Mouse (Mus musculus) cerebral cortex, adult 2 months (tissue): ENCODE results near the gene Zfp429.

Experiments
- WGBS: fragments of 180-500 bp; shearing (Covaris S2); methylation state at CpG from one replicate; pipeline ENCODE4 v1.1.7; 2018; 5-methylcytosine and 5-hydroxymethylcytosine counted together

The Zfp429 gene

GRCm38 (mm10) chr13:67399183-67399903 is at the start of gene Zfp429:
Zfp429 (minus strand) TSS chr13:67399819.
- 5% methylated on average over 16 of the region's 16 CpGs for WGBS

- WGBS = 93% methylated on average over 1 of the region's 3 CpGs
These were observed 37.5 kb upstream of the Zfp429 start for GRCm38 (mm10) chr13:67437095-67437494.

- WGBS = 66% methylated on average over 3 of the region's 3 CpGs
These were observed 28.5 kb upstream of the Zfp429 start for GRCm38 (mm10) chr13:67428116-67428515.

DNA sequence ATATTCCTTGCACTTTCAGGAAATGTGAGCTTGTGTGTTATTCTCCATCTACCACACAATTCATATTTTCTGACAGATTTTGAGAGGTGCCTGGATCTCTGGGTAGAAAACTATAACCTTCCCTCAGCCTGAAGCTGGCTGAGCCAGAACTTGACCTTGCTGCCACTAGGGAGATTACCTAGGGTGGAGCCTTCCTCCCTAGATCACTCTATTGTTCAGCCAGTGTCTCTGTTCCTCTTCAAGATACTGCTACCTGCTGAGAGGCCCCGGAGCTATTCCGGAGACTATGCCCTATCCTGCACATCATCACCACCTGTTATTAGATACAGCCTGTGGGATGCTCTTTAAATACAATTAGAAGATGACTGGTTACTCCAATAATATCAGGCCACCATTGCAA is 22.9 kb upstream of the Zfp429 start:
- WGBS = 87% methylated on average over 2 of the region's 2 CpGs

DNA sequence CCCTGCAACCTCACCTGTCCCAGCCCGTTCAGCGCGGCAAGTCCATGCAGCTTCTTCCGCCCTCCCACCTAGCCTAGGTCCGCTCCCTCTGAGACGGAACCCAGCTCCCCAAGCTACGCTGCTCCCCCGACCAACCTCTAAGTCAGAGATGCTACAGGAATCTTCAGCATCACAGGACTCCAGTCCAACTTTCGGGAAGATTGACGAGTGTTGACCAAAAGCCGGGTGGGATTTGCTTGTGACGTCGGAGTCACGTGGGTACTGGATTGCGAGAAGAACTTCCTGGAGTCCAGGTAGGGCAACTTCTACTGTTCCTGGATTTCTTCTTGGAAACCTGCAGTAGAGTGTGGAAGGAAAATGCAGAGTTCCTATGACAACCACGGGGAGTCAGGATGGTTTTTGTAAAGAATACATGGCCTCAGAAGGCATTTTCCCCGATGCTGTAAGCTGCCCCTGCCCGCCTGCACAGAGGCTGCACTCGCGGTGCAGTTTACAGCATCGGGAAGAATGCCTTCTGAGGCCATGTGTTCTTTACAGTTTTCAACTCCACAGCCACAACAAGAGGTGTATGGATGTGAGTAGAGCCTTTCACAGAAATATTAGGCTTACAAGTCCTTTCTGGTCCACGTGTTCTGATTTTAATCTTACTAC is 21.7 kb upstream of the Zfp429 start, which contains the start of gene Zfp459:
TSS of gene Zfp459 (minus strand) at position 212 of the 651 bp plus-strand sequence.
- WGBS = 2% methylated on average over 22 of the region's 22 CpGs

DNA sequence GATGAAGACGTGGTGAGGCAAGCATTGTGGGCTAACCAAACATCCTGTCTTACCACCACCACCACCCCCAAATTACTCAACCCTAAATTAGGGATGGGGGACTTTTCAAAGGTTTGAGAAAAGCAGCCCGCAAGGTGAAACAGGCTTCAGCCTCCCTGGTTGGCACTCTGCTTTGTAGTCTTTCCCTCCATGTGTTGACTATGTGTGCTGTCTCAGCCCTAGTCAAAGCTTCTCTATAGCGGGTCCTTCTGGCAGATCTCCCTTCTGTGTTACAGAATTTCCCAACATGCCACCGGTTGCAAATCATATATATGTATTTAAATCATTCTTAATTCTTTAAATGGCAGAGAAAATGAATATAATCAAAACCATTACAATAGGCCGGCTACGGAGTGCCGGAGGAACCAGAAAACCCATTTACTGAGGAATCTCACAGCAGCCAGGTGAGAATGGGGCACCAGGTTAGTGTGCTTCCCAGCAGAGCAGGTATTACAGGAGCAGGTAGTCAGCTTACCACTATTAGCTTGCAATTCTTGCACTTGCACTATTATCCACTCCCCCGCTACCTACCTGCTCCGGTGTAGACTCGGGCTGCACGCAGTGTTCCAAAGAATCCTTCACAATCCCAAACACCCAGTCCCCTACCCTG is 21.1 kb upstream of the Zfp429 start:
- WGBS = 36% methylated on average over 11 of the region's 11 CpGs

DNA sequence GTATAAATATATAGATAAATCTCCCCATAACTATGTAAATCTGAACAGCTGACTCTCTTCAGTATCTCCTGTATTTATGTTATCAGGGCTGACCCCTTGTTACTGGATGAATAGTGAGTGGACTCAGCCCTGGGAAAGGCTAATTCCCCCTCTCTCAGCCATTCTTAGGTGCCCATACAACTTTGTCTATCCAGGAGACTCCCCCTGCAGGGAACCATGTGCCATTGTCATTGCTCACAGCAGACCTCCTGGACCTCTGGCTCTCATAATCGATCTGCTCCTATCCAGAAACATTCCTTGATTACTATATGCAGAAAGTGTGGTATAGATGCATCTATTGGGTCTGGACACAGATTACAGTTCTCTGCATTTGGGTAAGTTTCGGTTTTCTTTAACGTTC is 17.2 kb upstream of the Zfp429 start:
- WGBS = 86% methylated on average over 3 of the region's 3 CpGs

DNA sequence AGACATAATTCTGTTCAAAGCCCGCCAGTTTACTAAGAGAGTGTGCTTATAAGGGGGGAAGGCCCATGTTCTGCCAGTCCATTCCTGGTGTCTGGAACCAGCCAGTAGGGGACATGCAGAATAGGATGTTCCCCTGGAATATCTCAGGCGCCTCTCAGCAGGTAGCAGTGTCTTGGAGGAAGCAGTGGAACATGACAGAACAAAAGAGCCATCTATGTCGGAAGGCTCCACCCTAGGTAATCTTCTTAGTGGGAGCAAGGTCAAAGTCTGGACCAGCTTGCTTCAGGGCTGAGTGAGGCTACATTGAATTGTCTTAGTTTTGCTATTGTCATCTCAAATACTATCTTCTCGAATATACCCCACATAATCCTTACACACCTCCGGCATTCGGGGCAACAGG is 16.1 kb upstream of the Zfp429 start:
- 86% methylated on average over 6 of the region's 6 CpGs for WGBS

DNA sequence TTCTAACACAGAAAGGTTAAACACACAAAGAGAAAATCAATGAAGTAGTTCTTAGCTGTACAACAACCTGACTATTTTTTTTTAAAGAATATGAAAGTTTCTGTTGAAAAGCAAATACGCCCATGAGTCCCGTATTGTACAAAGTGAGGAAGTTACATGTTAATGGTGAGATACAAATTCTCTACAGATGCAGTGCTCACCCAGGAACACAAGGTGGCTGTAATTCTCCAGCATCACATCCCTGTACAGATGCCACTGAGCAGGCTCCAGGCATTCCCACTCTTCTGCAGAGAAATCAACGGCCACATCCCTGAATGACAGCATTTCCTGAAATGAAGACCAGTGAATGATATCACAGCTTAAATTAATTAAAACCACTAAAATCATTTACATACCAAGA is 14.0 kb upstream of the Zfp429 start:
- WGBS = 48% methylated on average over 3 of the region's 3 CpGs

GRCm38 (mm10) chr13:67376255-67376654 is 23.4 kb downstream of the Zfp429 start:
- WGBS = 58% methylated on average over 3 of the region's 3 CpGs

- WGBS = 21% methylated on average over 15 of the region's 15 CpGs
These were observed 24.3 kb downstream of the Zfp429 start, which contains the start of the genes Gm28041 and Zfp456 for GRCm38 (mm10) chr13:67375050-67375911. Gm28041 (minus strand) TSS chr13:67375733. Zfp456 (minus strand) TSS chr13:67375810.

DNA sequence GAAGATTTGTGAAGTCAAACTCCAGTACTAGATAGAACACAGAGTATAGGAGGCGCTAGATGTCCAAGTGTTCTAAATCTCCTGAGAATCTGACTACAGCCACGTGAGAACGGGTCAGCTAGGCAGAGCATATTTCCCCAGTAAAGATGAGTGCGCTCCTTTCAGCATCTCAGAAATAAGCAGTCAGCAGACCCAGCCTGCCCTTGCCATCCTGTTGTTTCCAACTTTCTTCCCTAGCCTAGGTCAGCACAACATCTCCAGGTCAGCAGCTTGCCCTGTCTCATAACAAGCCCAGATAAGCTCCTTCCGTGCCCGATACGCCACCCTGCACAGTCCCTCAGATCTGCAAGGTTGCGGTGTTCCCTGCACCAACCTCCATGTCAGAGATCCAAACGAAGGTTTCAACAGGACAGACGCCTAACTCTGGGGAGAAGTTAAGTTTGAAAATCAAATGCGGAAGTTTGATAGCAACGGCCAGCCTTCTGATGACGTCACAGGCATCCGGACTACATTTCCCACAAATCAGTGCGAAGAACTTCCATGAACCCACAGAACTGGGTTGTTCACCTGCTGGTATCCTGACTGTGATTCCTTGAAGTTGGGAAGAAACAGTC is 39.4 kb downstream of the Zfp429 start, which contains the start of the genes Gm28044 and Zfp953:
TSS of gene Gm28044 (minus strand) at position 406 of the 614 bp plus-strand sequence.
TSS of gene Zfp953 (minus strand) at position 475 of the 614 bp plus-strand sequence.
- WGBS = under 1% methylated on average over 15 of the region's 15 CpGs

- 94% methylated on average over 2 of the region's 2 CpGs for WGBS
These were observed 56.2 kb downstream of the Zfp429 start for GRCm38 (mm10) chr13:67343422-67343821.
